Mouse (Mus musculus) stomach, postnatal 0 days (tissue): ENCODE results near the gene Cacna1f. TPM values are rescaled to one million over a fixed set of nuclear protein-coding genes. Genes with fewer than 3 reads are reported as not detected.

Experiments used
- ATAC-seq: fragments of 200-750 bp; cut with Nextera tagmentation; 2 replicates; pipeline ENCODE4 v1.8.0; 2017; ENCODE audit not compliant: low FRiP score, low TSS enrichment
- DNase-seq: peaks from one replicate; pipeline ENCODE4 v3.0.0-alpha.2; 2016; ENCODE audit warnings: low spot score
- H3K27ac ChIP-seq: fragments of 300-500 bp; sonication (generic); replicated peaks from 2 replicates; pipeline ENCODE4 v1.5.1; 2014; ENCODE audit warnings: mild to moderate bottlenecking, control low read depth
- H3K27me3 ChIP-seq: fragments of 300-500 bp; sonication (generic); 2 replicates; pipeline ENCODE4 v1.6.1; 2014; ENCODE audit warnings: low read length; ENCODE audit not compliant: control insufficient read depth, insufficient read depth
- H3K36me3 ChIP-seq: fragments of 300-500 bp; sonication (generic); 2 replicates; pipeline ENCODE4 v1.6.1; 2014; ENCODE audit warnings: low read length, mixed read lengths; ENCODE audit not compliant: control insufficient read depth, insufficient read depth
- H3K4me1 ChIP-seq: fragments of 300-500 bp; sonication (generic); replicated peaks from 2 replicates; pipeline ENCODE4 v1.6.1; 2014; ENCODE audit warnings: antibody characterized with exemption; ENCODE audit not compliant: control insufficient read depth, insufficient read depth
- H3K4me2 ChIP-seq: fragments of 300-500 bp; sonication (generic); replicated peaks from 2 replicates; pipeline ENCODE4 v1.6.1; 2014; ENCODE audit warnings: low read depth, mild to moderate bottlenecking, control low read depth, moderate library complexity
- H3K4me3 ChIP-seq: fragments of 300-500 bp; sonication (generic); 2 replicates; pipeline ENCODE4 v1.5.1; 2014; ENCODE audit warnings: low read depth, low read length, control low read depth
- H3K9ac ChIP-seq: fragments of 300-500 bp; sonication (generic); 2 replicates; pipeline ENCODE4 v1.6.1; 2014; ENCODE audit warnings: mild to moderate bottlenecking, low read length, control low read depth, mixed read lengths
- H3K9me3 ChIP-seq: fragments of 300-500 bp; sonication (generic); 2 replicates; pipeline ENCODE4 v1.6.1; 2016; ENCODE audit warnings: low read length; ENCODE audit not compliant: control insufficient read depth
- CTCF ChIP-seq: IDR thresholded peaks from 2 replicates; pipeline ENCODE4 v1.5.1; 2016; ENCODE audit warnings: antibody characterized with exemption, low read depth, mild to moderate bottlenecking, moderate library complexity
- EP300 ChIP-seq: optimal IDR thresholded peaks from 2 replicates; pipeline ENCODE3; 2016; ENCODE audit warnings: antibody characterized with exemption
- WGBS: fragments of 180-500 bp; shearing (Covaris S2); extraction: QIAGEN DNeasy Blood & Tissue Kit; methylation state at CpG from one replicate; pipeline ENCODE4 v1.1.7; 2014; 5-methylcytosine and 5-hydroxymethylcytosine counted together
- polyA plus RNA-seq: library from polyadenylated mRNA; unstranded; fragments of >200 nt; fragmentation: Nextera tagmentation; extraction: Ambion mirVana; gene quantifications from 2 replicates; pipeline ENCODE4 v1.2.1, GENCODE M21; 2015

Cacna1f gene
- polyA plus RNA-seq, 1 experiment from 2014 or later: not detected

DNA sequence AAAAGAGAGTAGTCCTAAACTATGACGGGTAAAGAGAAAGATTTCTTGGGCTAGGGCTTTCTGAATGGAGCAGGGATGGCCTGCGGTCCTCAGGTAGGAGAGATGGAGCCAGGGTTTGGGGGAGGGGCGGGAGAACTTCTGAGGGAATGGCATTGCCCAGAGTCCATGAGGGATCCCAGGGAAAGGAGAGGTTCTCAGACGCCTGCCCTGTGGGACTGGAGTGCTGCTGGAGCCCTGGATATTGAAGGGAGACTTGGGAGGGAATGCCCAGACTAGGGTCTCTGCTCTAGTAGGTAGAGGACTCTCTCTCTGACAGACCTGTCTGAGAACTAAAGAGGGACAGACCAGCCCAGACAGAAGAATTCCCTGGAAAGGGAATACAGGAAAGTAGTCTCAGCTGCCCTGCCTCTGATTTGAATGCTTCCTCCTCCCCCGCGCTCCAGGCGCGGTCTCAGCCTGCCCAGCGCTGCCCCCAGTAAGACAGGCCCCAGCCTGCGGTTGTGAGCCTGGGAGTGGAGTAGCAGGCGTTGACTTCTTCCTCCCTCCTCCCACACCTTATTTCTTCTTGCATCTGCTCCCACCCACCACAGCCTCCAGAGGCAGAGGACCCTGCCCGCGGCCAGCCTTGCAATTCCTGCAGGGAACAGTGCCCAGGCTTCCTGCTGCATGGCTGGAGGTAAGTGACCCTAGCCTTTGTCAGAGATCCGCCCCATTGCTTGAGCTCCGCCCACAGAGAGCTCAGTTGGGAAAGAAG lies 51.3 kb downstream of the Cacna1f start:
- H3K4me2 ChIP-seq: peak overlapping the region; percentile 54
- 15% methylated on average over 12 of the region's 15 CpGs for WGBS
- H3K4me1 ChIP-seq: no peaks in the 10 kb centered on the region
- no peaks in the 10 kb centered on the region for H3K27me3 ChIP-seq
- no peak for TF ChIP-seq EP300
- TF ChIP-seq CTCF: no peak
- H3K4me3 ChIP-seq: peak overlapping the region; percentile 48
- ATAC-seq (peak; percentile 65), DNase-seq (peak; percentile 62)
- peak overlapping the region; percentile 83 for H3K27ac ChIP-seq
- no peaks in the 10 kb centered on the region for H3K9me3 ChIP-seq
- H3K9ac ChIP-seq: 0 out of 2 replicates have a peak overlapping the region, but pooled peaks have one; percentile 14
- no peaks in the 10 kb centered on the region for H3K36me3 ChIP-seq

DNA sequence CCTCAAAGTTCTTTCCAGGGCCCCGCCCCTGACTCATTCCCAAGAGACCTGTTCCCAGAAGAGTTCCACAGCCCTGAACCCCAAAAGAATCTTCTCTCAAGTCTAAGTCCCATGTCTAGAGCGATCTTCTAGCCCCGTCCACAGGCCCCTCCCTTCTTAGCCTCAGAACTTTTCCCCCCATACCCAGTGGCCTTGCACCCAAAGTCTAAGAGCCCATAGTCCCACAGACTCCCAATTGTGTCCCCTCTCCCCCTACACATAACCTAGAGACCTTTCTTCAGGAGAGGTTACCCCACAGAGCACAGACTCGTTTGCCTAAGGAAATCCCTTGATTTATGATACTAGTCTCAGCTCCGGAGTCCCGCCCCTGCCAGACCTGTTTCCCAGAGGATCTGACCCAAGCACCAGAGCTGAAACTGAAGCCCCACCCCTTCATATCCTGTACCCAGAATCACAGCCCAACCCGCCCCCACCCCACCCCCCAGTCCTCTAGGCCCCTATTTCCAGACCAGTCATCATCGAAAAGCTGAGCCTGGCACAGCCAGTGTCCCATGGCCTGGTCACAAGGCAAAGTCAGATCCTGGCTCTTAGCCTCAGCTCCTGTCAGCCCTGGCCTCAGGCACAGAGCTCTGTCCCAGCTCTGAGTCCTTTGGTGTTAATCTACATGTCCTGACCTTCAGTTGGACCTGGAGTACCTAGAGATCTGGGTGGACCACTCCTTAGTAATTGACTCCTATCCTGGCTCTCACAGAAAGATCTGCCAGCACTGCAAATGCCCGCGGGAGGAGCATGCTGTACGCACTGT lies 52.1 kb downstream of the Cacna1f start:
- TF ChIP-seq EP300 (no peak), CTCF (no peak)
- no peaks in the 10 kb centered on the region for H3K9me3 ChIP-seq
- DNase-seq (peak; percentile 35), ATAC-seq (peak; percentile 43)
- WGBS: 44% methylated on average over 11 of the region's 11 CpGs
- H3K27ac ChIP-seq: peak overlapping the region; percentile 83
- H3K4me1 ChIP-seq: no peaks in the 10 kb centered on the region
- peak overlapping the region; percentile 54 for H3K4me2 ChIP-seq
- no peaks in the 10 kb centered on the region for H3K27me3 ChIP-seq
- H3K9ac ChIP-seq: no peak overlapping the region
- no peaks in the 10 kb centered on the region for H3K36me3 ChIP-seq
- H3K4me3 ChIP-seq: peak overlapping the region; percentile 48

DNA sequence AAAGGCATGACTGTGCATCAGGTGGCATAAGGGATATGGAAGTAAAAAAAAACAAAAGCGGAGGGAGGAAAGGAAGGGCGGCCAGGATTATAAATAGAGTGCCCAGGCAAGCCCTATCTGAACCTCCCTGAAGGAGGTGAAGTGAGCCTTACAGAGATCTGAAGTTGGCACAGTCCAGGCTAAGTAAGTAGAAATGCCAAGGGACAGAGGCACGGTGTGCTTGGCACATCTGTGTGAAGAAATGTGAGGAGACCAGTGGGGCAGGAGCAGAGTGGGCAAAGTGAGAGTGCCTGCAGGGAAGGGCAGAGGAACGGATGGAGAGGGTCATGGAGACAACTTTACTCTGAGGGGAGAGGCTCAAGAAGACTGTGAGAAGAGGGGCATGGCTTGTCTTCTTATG lies 54.2 kb downstream of the Cacna1f start:
- no peak overlapping the region for H3K27ac ChIP-seq
- no peak for ATAC-seq
- WGBS: 74% methylated on average over 4 of the region's 4 CpGs

DNA sequence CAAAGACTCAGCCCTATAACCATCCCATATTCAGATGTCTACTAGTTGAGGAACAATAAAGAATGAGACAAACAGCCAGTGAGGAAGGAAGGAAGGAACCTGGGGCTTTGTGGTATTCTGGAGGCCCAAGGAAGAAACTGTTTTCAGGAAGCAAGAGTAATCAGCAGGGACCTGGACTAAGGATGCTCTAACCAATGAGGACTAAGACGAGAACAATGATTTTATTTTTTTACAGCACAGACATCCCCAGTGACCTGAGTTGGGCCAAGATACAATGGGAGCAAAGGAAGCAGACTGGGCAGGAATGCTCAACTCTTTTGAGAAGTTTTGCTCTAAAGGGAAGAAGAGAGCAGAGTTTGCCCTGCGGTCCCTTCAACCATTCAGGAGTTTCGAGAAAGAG lies 56.1 kb downstream of the Cacna1f start:
- no peaks in the 10 kb centered on the region for H3K27me3 ChIP-seq
- H3K9me3 ChIP-seq: no peaks in the 10 kb centered on the region
- H3K36me3 ChIP-seq: no peaks in the 10 kb centered on the region
- 70% methylated on average over 3 of the region's 3 CpGs for WGBS
- H3K4me2 ChIP-seq: no peak overlapping the region
- no peak overlapping the region for H3K9ac ChIP-seq
- H3K27ac ChIP-seq: no peak overlapping the region
- H3K4me3 ChIP-seq: no peak overlapping the region
- no peak for TF ChIP-seq EP300
- TF ChIP-seq CTCF: no peak
- H3K4me1 ChIP-seq: no peaks in the 10 kb centered on the region
- DNase-seq (no peak), ATAC-seq (no peak)

More for the DNA sequence above, 54.2 kb downstream of the Cacna1f start:
- Histone ChIP-seq H3K9me3 (no peaks in the 10 kb centered on the region), H3K9ac (no peak overlapping the region), H3K36me3 (no peaks in the 10 kb centered on the region), H3K4me3 (no peak overlapping the region), H3K4me2 (no peak overlapping the region), H3K27me3 (no peaks in the 10 kb centered on the region), H3K4me1 (no peaks in the 10 kb centered on the region)
- no peak for TF ChIP-seq EP300
- no peak for TF ChIP-seq CTCF
- no peak for DNase-seq

DNA sequence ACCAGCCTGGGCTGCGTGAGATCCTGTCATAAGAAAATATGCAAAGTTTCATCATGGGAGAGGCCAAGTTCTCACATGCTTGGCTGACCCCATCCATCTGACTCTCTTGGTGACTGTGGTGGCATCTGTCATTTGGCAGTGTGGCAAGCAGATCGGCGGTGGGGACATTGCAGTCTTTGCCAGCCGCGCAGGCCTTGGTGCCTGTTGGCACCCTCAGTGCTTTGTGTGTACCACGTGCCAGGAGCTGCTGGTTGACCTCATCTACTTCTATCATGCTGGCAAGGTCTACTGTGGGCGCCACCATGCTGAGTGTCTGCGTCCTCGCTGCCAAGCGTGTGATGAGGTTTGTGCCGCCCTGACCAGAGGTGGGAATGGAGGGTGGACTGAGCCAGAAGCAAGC lies 57.9 kb downstream of the Cacna1f start:
- 93% methylated on average over 9 of the region's 11 CpGs for WGBS

More for the DNA sequence above, 57.9 kb downstream of the Cacna1f start:
- no peak overlapping the region for H3K27ac ChIP-seq
- no peak for TF ChIP-seq EP300
- no peak for TF ChIP-seq CTCF
- H3K4me2 ChIP-seq: no peak overlapping the region
- H3K9ac ChIP-seq: no peak overlapping the region
- DNase-seq (no peak), ATAC-seq (no peak)
- H3K27me3 ChIP-seq: no peaks in the 10 kb centered on the region
- H3K36me3 ChIP-seq: no peaks in the 10 kb centered on the region
- no peaks in the 10 kb centered on the region for H3K9me3 ChIP-seq
- no peak overlapping the region for H3K4me3 ChIP-seq
- no peaks in the 10 kb centered on the region for H3K4me1 ChIP-seq
